Mouse (Mus musculus) urinary bladder, postnatal 14 days (tissue): ENCODE results near the gene Rpl3l.
A peak's percentile ranks its signal among the peaks of the same experiment; 100 is the strongest.
"Not testable (repeated sequence)": the region's sequence is repeated elsewhere in the genome, so short reads cannot be mapped to it uniquely, and the experiment has no call there.

Experiments
- DNase-seq: peaks from one replicate; pipeline ENCODE4 v3.0.0; 2021; ENCODE audit warnings: low spot score

The Rpl3l gene

DNA sequence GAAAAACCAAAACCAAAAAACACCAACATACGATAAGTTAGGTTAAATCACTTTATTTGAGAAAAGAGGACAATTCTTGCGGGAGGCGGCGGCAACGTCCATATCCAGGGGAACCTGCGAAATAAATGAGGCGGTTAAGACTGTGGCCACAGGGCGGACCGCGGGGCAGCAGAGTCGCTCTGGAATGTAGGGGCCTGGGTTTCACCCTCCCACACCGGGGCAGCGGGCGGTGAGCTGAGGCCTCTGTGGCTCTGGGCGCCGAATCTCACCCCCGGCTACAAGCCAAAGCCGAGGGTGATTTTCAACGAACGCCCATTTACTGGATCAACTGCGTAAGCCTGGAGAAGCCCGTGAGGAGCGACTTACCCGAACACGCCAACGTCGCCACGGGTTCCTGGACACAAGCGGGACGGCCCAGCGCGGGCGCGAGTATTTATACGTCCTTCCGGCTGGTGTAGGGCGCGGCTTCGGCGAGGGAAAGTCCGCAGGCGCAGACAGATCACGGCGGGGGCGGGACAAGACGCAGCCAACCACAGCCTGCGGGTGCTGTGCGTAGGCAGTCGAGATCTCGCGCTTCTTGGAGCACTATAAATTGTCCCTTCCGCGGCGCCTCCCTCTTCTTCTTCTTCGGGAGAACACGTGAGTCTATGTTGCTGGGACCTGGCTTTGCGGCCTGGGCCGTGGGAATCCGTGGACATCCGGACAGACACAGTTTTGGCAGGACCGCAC, 8.0 kb upstream of the Rpl3l start:
- DNase-seq = peak; percentile 98

DNA sequence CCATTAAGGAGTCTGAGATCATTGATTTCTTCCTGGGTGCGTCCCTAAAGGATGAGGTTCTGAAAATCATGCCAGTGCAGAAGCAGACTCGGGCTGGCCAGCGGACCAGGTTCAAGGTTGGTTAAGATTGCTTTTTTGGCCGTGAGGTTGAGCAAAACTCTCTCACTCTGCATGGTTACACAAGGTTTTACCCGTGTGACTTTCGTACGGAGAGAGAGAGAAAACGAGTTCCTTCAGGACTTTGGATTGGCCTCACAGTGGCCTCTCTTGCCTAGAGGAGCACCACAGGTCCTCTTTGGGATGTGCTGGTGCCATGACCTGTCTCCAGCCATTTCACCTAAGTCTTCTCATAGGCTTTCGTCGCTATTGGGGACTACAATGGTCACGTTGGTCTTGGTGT, 7.0 kb upstream of the Rpl3l start:
- not testable (repeated sequence) for DNase-seq

DNA sequence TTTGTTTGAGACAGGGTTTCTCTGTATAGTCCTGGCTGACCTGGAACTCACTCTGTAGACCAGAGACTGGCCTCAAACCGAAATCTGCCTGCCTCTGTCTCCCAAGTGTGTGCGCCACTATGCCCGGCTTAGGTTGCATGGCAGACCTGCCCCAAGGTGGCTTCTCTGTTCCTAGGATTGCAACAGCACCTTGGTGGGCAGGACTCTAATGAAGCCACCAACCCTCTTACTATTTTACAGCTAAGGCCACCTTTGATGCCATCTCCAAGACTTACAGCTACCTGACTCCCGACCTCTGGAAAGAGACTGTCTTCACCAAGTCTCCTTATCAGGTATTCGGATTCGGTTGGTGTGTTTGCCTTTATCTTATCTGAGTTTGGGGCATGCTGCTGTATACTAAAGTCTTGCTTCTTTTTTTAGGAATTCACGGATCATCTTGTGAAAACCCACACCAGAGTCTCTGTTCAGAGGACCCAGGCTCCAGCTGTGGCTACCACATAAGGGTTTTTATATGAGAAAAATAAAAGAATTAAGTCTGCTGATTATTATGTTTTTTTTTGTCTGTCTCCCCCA, 6.2 kb upstream of the Rpl3l start:
- DNase-seq = not testable (repeated sequence)

DNA sequence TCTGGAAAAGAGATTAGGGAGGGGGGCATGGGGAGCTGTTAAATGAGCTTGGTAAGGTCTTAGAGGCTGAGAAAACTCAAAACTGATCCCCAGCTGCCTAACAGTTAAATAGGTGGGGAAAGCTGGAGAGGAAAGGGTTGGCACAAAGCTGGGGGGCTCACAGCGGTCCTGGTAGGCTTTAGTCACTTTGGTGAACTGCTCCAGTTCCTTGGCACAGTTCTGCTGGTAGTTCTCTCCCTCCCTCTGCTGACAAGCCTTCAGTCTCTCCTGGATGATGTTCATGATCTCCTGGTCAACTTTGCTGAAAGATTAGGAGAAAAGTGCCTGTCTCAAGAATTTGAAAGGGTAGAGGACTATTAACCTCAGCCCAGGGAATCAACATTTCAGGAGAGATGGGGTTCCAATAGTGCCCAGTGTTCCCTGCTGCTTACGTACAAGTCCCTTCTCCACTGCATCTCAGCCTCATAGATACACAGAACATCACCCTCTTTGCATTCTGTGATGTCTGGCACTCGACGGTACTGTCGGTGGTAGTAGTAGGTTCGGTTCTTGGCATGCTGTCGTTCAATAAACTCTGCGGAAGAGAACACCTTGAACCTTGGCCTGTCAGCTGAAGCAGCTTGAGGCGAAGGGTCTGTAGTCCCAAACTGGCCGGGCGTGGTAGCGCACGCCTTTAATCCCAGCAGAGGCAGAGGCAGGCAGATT, 5.2 kb upstream of the Rpl3l start:
- no peak for DNase-seq

DNA sequence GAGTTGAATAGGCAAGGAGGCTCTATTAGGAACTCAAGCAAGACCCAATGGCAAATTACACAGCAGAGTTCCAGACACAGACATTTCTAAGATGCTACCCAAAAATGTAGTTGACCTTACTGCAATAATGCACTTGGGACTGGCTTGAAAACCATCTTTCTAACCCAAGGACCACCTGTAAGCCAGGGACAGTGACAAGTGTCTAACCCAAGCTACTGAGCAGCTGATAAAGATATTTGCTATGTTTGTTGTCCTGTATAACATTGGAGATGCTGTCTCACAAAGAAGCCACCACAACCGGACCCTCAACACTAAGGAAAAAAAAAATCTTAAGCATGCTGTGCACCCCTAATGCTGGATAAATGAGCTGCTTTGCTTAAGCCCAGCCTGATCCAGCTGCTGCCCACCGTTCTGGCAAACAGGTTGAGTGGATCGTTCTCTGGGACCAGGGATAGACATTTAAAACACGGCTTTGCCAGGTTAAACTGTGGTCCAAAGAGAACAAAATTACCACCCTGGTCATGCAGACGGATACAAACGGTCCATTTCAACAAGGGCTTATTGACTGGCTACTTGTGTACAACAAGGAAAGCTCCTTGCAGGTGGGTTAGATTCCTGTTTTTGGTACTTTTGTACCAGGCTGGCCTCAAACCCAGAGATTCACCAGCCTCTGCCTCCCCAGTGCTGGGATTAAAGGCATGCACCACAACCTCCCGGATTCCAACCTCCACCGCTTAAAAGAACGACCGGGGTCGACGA, 4.3 kb upstream of the Rpl3l start:
- DNase-seq = no peak

DNA sequence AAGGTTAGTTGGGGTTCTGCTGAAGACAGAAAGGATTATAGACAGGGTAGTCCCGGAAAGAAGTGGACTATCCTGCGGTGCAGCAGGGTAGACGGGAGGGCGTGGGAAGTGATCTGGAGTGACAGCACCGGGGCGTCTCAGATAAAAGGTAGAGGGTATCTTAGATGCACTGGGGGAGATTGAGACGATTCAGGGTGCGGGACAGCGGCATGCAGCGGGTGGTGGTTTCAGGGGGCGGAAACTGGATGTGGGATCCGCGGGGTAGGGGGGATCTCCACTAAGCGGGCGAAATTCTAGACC, 3.8 kb upstream of the Rpl3l start:
- DNase-seq = no peak

DNA sequence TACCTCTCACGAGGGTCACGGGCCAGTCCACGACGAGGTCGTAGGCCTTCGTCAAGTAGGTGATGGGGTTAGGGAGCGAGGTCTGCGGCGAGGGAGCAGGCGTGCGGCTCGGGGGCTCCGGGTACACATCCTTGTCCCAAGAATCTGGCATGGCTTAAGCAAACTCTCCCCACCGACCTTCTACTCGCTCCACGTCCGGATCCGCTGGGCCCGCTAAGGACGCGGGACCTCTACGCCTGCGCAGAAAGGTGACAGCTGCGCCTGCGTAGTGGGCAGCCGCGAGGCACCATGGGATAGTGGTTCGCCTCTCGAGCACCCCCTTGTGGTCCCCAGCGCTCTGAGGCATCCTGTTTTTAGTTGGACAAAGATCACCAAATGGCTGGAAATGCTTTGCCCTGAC, 3.4 kb upstream of the Rpl3l start, which contains the start of gene Ndufb10:
TSS of gene Ndufb10 (minus strand) at position 295 of the 400 bp plus-strand sequence.
- DNase-seq = peak; percentile 97

DNA sequence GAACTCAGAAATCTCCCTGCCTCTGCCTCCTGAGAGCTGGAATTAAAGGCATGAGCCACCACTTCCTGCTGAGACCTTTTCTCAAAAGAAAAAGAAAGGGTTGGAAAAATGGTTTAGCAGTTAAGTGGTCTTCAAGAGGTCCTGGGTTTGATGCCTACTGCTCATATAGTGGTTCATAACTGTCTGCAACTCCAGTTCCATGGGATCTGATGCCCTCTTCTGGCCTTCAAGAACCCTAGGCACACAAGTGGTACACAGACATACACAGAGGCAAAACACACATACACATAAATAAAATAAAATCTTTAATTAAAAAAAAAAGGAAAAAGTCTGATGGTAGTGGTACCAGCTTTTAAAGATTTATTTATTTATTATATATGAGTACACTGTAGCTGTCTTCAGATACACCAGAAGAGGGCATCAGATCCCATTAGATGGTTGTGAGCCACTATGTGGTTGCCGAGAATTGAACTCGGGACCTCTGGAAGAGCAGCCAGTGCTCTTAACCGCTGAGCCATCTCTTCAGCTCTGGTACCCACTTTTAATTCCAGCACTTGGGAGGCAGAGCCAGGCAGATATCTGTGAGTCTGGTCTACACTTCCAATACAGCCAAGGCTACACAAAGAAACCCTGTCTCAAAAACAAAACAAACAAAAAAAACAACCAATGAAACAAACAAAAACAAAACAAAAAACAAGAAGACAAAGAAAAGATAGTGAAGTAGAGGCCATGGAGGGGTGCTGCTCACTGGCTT, 1.8 kb upstream of the Rpl3l start:
- DNase-seq = no peak

DNA sequence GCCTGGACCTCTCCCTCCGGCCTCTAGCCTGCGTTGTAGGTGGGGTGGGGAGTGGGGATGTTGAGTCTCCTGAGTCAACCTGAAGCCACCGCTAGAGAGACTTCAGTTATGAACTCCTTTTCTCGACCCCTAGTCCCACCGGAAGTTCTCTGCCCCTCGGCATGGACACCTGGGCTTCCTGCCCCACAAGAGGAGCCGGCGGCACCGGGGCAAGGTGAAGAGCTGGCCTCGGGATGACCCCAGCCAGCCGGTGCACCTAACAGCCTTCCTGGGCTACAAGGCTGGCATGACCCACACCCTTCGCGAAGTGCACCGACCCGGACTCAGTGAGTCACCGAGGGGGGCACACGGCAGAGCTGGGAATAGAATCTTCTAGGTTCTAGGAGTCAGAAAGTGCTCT, 564 bp downstream of the Rpl3l start:
- DNase-seq = no peak

DNA sequence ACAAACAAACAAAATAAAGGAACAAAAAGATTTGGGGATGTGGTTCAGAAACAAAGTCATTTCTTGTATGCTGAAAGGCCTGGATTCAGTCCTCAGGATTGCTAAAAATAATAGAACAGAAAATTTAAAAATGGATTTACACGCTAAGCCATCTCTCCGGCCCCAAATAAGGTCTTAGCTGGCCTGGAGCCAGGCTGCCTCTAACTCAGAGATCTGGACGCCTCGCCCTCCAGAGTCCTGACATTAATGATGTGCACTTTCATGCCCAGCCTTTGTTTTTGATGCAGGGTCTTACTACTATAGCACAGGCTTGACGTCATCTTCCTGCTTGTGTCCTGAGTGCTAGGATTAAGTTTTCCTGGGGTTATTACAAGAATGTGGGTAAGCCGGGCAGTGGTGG, 1.4 kb downstream of the Rpl3l start:
- no peak for DNase-seq

DNA sequence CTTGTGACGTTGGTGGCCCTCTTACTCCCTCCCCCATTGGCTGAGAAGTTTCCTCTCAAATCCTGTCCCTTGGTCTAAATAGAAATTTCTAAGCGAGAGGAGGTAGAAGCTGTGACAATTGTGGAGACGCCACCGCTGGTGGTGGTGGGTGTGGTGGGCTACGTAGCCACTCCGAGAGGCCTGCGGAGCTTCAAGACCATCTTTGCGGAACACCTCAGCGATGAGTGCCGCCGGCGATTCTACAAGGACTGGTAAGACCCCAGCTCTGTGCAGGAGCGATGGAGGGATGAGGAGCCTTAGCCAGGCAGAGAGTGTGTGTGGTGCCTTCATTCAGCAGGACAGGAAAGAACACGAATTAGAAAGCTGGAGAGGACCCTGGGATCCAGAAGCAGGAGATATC, 3.2 kb downstream of the Rpl3l start:
- DNase-seq = no peak

DNA sequence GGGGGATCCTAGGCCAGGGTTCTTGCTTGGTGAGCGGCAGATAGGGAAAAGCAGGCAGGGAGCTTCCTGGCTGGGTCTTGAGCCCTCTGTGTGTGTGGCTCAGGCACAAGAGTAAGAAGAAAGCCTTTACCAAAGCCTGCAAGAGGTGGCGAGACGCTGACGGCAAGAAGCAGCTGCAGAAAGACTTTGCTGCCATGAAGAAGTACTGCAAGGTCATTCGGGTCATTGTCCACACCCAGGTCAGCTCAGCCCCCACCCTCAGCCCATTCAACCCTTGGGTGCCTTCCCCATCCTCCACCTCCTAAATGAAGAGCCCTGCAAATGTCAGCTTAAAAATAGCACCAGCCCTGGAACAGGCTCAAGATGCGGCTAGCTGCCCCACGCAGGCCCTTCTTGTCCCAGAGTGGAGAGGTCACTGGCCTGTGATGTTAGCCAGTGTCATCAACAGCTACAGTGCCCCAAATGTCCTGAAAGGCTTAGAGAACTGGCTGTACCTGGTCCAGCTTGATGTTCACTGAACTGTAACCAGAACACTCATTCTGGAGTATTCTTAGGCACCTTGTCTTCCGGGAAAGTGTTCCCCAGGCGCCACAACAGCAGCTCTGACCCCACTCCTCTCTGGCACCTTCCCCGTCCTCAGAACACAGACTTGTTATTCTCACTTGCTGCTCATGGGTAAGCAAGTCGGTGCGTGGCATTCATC, 4.8 kb downstream of the Rpl3l start:
- DNase-seq = no peak

DNA sequence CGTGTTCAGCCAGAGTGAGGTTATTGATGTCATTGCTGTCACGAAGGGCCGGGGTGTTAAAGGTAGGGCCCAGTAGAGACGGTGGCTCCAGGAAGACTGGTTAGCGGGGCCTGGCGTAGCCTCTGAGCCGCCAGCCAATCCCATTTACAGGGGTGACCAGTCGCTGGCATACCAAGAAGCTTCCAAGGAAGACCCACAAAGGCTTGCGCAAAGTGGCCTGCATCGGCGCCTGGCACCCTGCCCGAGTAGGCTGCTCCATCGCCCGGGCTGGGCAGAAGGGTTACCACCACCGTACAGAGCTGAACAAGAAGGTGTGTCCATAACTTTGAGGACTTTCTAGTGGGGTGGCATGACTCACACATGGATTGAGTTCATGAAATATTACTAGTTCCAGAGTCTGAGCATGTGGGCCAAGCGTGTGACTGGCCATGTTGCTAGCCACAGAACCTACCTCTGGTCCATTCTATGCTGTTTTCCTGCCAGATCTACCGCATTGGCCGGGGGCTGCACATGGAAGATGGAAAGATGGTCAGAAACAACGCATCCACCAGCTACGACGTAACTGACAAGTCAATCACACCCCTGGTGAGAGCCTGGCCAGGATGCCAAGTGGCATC, 5.9 kb downstream of the Rpl3l start:
- DNase-seq = no peak

DNA sequence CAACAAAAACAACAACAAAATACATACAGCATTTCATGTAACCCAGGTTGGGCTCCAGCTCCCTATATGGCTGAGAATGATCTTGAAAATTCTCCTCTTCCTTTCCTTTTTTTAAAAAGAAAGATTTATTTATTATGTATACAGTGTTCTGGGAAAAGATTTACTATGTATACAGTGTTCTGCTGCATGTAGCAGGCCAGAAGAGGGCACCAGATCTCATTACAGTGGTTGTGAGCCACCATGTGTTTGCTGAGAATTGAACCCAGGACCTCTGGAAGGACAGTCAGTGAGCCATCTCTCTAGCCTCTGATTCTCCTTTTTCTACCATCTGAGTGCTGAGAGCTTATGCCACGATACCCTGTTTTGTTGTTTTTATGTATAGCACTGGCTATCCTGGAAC, 6.9 kb downstream of the Rpl3l start:
- DNase-seq = no peak

DNA sequence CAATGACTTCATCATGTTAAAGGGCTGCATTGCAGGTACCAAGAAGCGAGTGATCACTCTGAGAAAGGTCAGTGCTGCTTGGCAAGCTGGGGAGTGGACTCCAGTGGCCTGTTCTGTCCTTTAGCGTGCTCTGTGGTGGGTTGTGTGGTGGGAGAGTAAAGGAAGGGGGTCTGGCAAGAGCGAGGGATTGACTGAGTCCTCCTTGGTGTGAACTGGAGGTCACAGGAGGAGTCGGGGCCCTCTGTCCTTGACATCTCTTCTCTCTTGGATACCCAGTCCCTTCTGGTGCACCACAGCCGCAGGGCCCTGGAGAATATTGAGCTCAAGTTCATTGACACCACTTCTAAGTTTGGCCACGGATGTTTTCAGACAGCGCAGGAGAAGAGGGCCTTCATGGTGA, 7.8 kb downstream of the Rpl3l start:
- no peak for DNase-seq

DNA sequence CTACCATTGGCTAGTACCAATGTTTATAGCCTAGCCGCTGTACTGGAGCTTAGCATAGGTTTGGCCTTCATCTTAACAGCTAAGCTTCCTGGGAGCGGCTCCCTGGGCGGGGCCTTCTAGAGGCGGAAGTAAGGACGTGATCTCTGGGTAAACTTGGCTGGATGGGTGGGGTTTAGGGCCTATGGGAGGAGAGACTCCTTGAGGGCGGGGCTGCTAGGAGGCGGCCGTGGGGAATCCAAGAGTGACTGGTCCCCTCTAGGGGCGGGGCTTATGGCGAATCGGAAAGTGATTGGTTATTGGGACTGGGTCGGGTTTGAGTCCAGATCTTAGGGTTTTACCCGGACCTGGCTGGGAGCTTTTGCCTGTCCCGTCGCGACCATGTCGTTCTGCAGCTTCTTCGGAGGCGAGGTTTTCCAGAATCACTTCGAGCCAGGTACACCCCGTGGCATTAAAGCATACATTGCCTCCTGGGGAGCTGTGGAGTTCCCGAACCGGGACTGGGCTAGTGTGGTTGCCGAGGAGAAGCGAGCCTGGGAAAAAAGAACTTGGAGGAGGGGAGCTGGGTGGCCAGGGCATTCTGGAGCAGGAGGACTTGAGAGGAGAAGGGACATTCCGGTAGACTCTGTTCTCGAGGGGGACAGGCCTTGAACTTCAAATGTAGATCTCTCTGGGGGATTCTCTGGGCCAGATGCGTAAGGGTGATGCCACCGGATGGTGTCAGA, 8.9 kb downstream of the Rpl3l start, which contains the start of gene Msrb1:
TSS of gene Msrb1 (plus strand) at position 313 of the 722 bp plus-strand sequence.
- DNase-seq = peak; percentile 98

DNA sequence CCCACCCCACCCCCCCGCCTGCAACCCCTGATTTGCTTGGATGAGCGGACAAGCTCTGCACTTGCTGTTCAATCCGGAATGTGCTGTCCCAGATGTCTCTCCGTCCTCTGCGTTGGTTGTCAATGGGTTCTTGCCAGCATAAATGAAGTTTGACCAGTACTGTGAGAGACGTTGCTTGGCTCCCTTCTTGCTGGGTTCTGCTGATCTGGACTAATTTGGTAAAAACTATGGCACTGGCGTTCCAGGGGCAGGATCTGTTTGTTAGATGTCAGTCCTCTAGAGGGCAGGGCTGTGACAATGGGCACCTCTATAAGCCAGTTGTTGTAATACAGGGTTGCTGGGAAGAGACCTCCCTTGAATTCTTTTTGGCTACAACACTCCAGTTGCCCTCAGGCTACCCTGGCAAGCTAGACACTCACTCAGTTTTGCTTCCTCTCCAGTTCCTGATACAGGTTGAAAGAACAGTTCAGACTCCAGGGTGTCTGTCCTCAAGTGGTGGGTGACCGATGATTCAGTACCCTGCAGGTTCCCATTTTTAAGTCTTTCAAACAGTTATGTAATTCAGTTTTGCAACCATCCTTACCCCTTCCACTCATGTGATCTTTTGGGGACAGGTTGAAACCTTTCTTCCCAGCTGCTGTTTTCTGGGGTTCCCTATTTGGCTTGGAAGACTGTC, 9.7 kb downstream of the Rpl3l start:
- no peak for DNase-seq

DNA sequence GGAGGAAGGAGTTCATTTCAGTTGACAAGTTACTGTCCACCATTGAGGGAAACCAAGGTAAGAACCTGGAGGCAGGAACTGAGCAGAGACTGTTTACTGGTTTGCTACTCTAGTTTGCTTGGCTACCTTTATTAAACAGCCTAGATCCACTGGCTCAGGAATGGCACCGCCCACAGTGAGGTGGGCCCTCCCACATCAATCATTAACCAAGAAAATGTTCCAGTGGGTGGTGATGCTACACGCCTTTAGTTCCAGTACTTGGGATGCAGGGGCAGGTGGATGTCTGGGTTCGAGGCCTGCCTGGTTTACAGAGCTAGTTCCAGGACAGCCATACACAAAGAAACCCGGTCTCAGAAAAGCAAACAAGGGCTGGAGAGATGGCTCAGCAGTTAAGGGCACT, 10.6 kb downstream of the Rpl3l start:
- no peak for DNase-seq

DNA sequence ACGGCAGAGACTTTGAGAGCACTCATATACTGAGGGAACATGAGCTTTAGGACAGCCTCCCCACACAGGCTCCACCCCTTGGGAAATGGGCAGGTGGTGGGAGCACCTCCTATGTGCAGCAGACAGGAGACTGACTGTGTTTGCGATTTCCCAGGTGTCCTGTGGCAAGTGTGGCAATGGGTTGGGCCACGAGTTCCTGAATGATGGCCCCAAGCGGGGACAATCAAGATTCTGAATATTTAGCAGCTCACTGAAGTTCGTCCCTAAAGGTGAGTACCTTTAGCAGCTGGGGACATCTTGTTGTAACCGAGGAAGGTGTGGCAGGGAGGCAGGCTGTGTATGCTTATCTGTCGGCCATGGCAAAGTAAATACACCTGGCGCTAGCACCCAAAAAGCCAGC, 12.3 kb downstream of the Rpl3l start:
- DNase-seq = no peak

DNA sequence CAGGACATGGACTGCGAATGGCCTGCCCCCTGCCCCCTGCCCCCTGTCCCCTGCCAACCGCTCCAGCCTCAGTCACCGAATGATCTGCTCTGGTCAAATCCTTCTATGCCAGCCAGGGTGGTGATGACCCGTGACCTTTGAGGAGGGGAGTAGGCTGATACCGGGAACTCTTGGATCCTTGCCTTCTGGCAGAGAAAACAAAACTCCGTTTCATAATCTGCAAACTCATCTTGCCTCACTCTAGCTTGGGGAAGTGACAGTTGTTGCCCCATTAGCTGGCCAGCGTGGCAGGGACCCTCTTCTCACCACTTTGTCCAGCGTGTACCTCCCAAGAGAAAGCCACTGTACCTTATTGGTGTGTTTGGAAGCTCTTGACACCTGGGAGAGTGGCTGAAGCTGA, 14.7 kb downstream of the Rpl3l start:
- no peak for DNase-seq
